Mouse (Mus musculus) CH12.LX (cell line): ENCODE measurements around the gene H1foo. TPM values are rescaled to one million over a fixed set of nuclear protein-coding genes. Genes with fewer than 3 reads are reported as not detected.

ENCODE experiments used
- DNase-seq: peaks from one replicate; pipeline ENCODE4 v3.0.0-alpha.2; 2013; ENCODE audit errors: extremely low read depth
- H3K27ac ChIP-seq: 2 replicates; pipeline ENCODE4 v1.5.1; 2012; ENCODE audit warnings: low read depth, mild to moderate bottlenecking, control low read depth, moderate library complexity; ENCODE audit not compliant: insufficient read depth
- H3K27me3 ChIP-seq: replicated peaks from 2 replicates; pipeline ENCODE3; 2012; ENCODE audit warnings: inconsistent platforms
- H3K36me3 ChIP-seq, 2 experiments: replicated peaks in 1 of 2; 2 replicates each; pipeline versions ENCODE3 to v1.6.1; 2012; ENCODE audit warnings: inconsistent platforms in 1 of 2, low read length in 1 of 2, mild to moderate bottlenecking in 1 of 2, mixed read lengths in 1 of 2, moderate library complexity in 1 of 2; ENCODE audit not compliant: control insufficient read depth in 1 of 2, insufficient read depth in 1 of 2
- H3K4me1 ChIP-seq, 2 experiments: 2 replicates each; pipeline ENCODE4 v1.6.1; 2012; ENCODE audit warnings: inconsistent platforms in 1 of 2, moderate library complexity in 1 of 2; ENCODE audit not compliant: insufficient read depth in 2 of 2, control insufficient read depth in 1 of 2
- H3K4me2 ChIP-seq: 2 replicates; pipeline ENCODE4 v1.6.1; 2012; ENCODE audit warnings: low read depth, mild to moderate bottlenecking, control low read depth; ENCODE audit not compliant: poor library complexity, insufficient read depth, severe bottlenecking
- H3K4me3 ChIP-seq, 3 experiments: fragments of 150-350 bp in 1 of 3; sonication (generic) in 1 of 3; replicated peaks in 1 of 3; 2 replicates each; pipeline versions ENCODE3 to v1.5.1; 2011 to 2012; ENCODE audit warnings: low read depth in 2 of 3, low read length in 2 of 3, mild to moderate bottlenecking in 2 of 3, moderate library complexity in 2 of 3, control low read depth in 1 of 3, improper control_type of control experiment in 1 of 3, inconsistent platforms in 1 of 3, mixed read lengths in 1 of 3; ENCODE audit not compliant: poor library complexity in 1 of 3
- H3K79me2 ChIP-seq: replicated peaks from 2 replicates; pipeline ENCODE4 v1.6.1; 2012; ENCODE audit warnings: mild to moderate bottlenecking, moderate library complexity; ENCODE audit not compliant: control insufficient read depth, poor library complexity, insufficient read depth, severe bottlenecking; ENCODE audit errors: extremely low read depth
- H3K9ac ChIP-seq: 2 replicates; pipeline ENCODE4 v1.6.1; 2012; ENCODE audit warnings: low read depth, mild to moderate bottlenecking, control low read depth, moderate library complexity; ENCODE audit not compliant: insufficient read depth
- H3K9me3 ChIP-seq: replicated peaks from 2 replicates; pipeline ENCODE3; 2012; ENCODE audit warnings: low read length, inconsistent platforms, mixed read lengths
- BHLHE40 ChIP-seq: IDR thresholded peaks from 2 replicates; pipeline ENCODE4 v1.6.1; 2011; ENCODE audit warnings: mild to moderate bottlenecking, low read depth, low read length, improper control_type of control experiment
- CHD1 ChIP-seq: IDR thresholded peaks from 2 replicates; pipeline ENCODE4 v1.6.1; 2012; ENCODE audit warnings: low read depth, low read length, improper control_type of control experiment, inconsistent platforms
- E2F4 ChIP-seq: IDR thresholded peaks from 2 replicates; pipeline ENCODE4 v1.6.1; 2011; ENCODE audit warnings: low read depth, low read length, improper control_type of control experiment; ENCODE audit not compliant: insufficient replicate concordance
- ELF1 ChIP-seq: IDR thresholded peaks from 2 replicates; pipeline ENCODE4 v1.6.1; 2014; ENCODE audit warnings: low read depth, mild to moderate bottlenecking, inconsistent platforms, low read length, improper control_type of control experiment
- ETS1 ChIP-seq: conservative IDR thresholded peaks from 2 replicates; pipeline ENCODE4 v1.6.1; 2012; ENCODE audit warnings: low read depth, mild to moderate bottlenecking, inconsistent platforms, low read length, improper control_type of control experiment, moderate library complexity
- GABPA ChIP-seq: IDR thresholded peaks from 2 replicates; pipeline ENCODE4 v1.6.1; 2012; ENCODE audit warnings: low read depth, low read length, improper control_type of control experiment, inconsistent platforms; ENCODE audit not compliant: insufficient replicate concordance
- IRF4 ChIP-seq: IDR thresholded peaks from 2 replicates; pipeline ENCODE4 v1.6.1; 2014; ENCODE audit warnings: low read depth, mild to moderate bottlenecking, inconsistent platforms, low read length, improper control_type of control experiment
- JUN ChIP-seq: IDR thresholded peaks from 2 replicates; pipeline ENCODE4 v1.6.1; 2011; ENCODE audit warnings: low read depth, mild to moderate bottlenecking, low read length, improper control_type of control experiment, moderate library complexity; ENCODE audit not compliant: insufficient read depth
- JUND ChIP-seq: conservative IDR thresholded peaks from 2 replicates; pipeline ENCODE4 v1.6.1; 2011; ENCODE audit warnings: low read depth, low read length, improper control_type of control experiment
- MAFK ChIP-seq: IDR thresholded peaks from 2 replicates; pipeline ENCODE4 v1.6.1; 2011; ENCODE audit warnings: low read length, improper control_type of control experiment; ENCODE audit not compliant: insufficient replicate concordance
- MAX ChIP-seq: IDR thresholded peaks from 2 replicates; pipeline ENCODE4 v1.6.1; 2011; ENCODE audit warnings: low read length, improper control_type of control experiment
- MAZ ChIP-seq: IDR thresholded peaks from 2 replicates; pipeline ENCODE4 v1.6.1; 2012; ENCODE audit warnings: low read depth, mild to moderate bottlenecking, inconsistent platforms, low read length, improper control_type of control experiment, moderate library complexity
- MEF2A ChIP-seq: IDR thresholded peaks from 2 replicates; pipeline ENCODE4 v1.6.1; 2014; ENCODE audit warnings: low read depth, mild to moderate bottlenecking, inconsistent platforms, low read length, improper control_type of control experiment, borderline replicate concordance
- MXI1 ChIP-seq: IDR thresholded peaks from 2 replicates; pipeline ENCODE4 v1.6.1; 2011; ENCODE audit warnings: mild to moderate bottlenecking, low read depth, low read length, improper control_type of control experiment
- NELFE ChIP-seq: IDR thresholded peaks from 2 replicates; pipeline ENCODE4 v1.6.1; 2011; ENCODE audit warnings: low read depth, low read length, improper control_type of control experiment
- NRF1 ChIP-seq: IDR thresholded peaks from 2 replicates; pipeline ENCODE4 v1.6.1; 2014; ENCODE audit warnings: low read depth, mild to moderate bottlenecking, inconsistent platforms, low read length, improper control_type of control experiment, moderate library complexity
- PAX5 ChIP-seq: IDR thresholded peaks from 2 replicates; pipeline ENCODE4 v1.6.1; 2012; ENCODE audit warnings: low read length, inconsistent platforms, mixed read lengths
- POLR2A ChIP-seq: IDR thresholded peaks from 2 replicates; pipeline ENCODE4 v1.6.1; 2011; ENCODE audit warnings: low read depth, mild to moderate bottlenecking, improper control_type of control experiment, low read length
- POLR2AphosphoS2 ChIP-seq: IDR thresholded peaks from 2 replicates; pipeline ENCODE4 v1.6.1; 2011; ENCODE audit warnings: low read depth, low read length, improper control_type of control experiment
- RCOR1 ChIP-seq: conservative IDR thresholded peaks from 2 replicates; pipeline ENCODE4 v1.6.1; 2012; ENCODE audit warnings: low read depth, mild to moderate bottlenecking, inconsistent platforms, low read length, improper control_type of control experiment
- SIN3A ChIP-seq: IDR thresholded peaks from 2 replicates; pipeline ENCODE4 v1.6.1; 2012; ENCODE audit warnings: low read length, improper control_type of control experiment, inconsistent platforms
- TBP ChIP-seq: conservative IDR thresholded peaks from 2 replicates; pipeline ENCODE4 v1.6.1; 2011; ENCODE audit warnings: low read depth, low read length, improper control_type of control experiment
- TCF12 ChIP-seq: IDR thresholded peaks from 2 replicates; pipeline ENCODE4 v1.6.1; 2014; ENCODE audit warnings: low read depth, mild to moderate bottlenecking, inconsistent platforms, low read length, improper control_type of control experiment
- USF1 ChIP-seq: IDR thresholded peaks from 2 replicates; pipeline ENCODE4 v1.6.1; 2014; ENCODE audit warnings: low read depth, mild to moderate bottlenecking, inconsistent platforms, low read length, improper control_type of control experiment
- USF2 ChIP-seq: conservative IDR thresholded peaks from 2 replicates; pipeline ENCODE4 v1.6.1; 2011; ENCODE audit warnings: low read depth, low read length, improper control_type of control experiment
- ZC3H11A ChIP-seq: IDR thresholded peaks from 2 replicates; pipeline ENCODE4 v1.6.1; 2012; ENCODE audit warnings: low read depth, mild to moderate bottlenecking, inconsistent platforms, low read length, improper control_type of control experiment
- ZKSCAN1 ChIP-seq: IDR thresholded peaks from 2 replicates; pipeline ENCODE4 v1.6.1; 2012; ENCODE audit warnings: low read depth, inconsistent platforms, low read length, improper control_type of control experiment, borderline replicate concordance
- ZMIZ1 ChIP-seq: IDR thresholded peaks from 2 replicates; pipeline ENCODE4 v1.6.1; 2012; ENCODE audit warnings: low read depth, mild to moderate bottlenecking, inconsistent platforms, low read length, improper control_type of control experiment
- ZNF384 ChIP-seq: IDR thresholded peaks from 2 replicates; pipeline ENCODE4 v1.6.1; 2012; ENCODE audit warnings: low read depth, low read length, improper control_type of control experiment, inconsistent platforms
- dilution Hi-C: fragments of 300-500 bp; cut with MboI; formaldehyde crosslinking; loops from 2 replicates; pipeline ENCODE4 v1.14.3; 2020; ENCODE audit warnings: low sequenced_read_pairs; ENCODE audit not compliant: extremely low pct_unique_long_range_greater_than_20kb, extremely low pct_ligation_motif_present
- in situ Hi-C: fragments of 300-500 bp; cut with MboI; formaldehyde crosslinking; loops from 3 replicates; pipeline ENCODE4 v1.14.3; 2019; ENCODE audit warnings: low sequenced_read_pairs, low pct_ligation_motif_present, low pct_unique_long_range_greater_than_20kb, mixed read lengths
- polyA plus RNA-seq: library from polyadenylated mRNA; unstranded; fragments of >175 nt; gene quantifications from 2 replicates; pipeline ENCODE4 v1.2.1, GENCODE M21; 2012; ENCODE audit warnings: low read depth; ENCODE audit not compliant: insufficient read length
- total RNA-seq, 2 experiments: library from RNA; depleted of rRNA; stranded (reverse); fragments of 300-350 nt in 1 of 2; fragments of >200 nt in 1 of 2; gene quantifications; 2 replicates each; pipeline ENCODE4 v1.2.3; 2012 to 2014

The H1foo gene
- total and polyA plus RNA-seq, 3 experiments: 0.77 to 1.0 (median 0.89) TPM

GRCm38 (mm10) chr6:115968086-115968485 is 23.3 kb downstream of the H1foo start:
- Histone ChIP-seq H3K9me3 (no peaks in the 10 kb centered on the region), H3K9ac (no peak overlapping the region), H3K36me3 (peaks cover 70 to 94% of the 10 kb centered on the region in 2 experiments), H3K79me2 (no peaks in the 10 kb centered on the region), H3K27ac (no peak overlapping the region)
- DNase-seq: no peak
- no peak for TF ChIP-seq USF2
- no peak for TF ChIP-seq ZC3H11A
- TF ChIP-seq PAX5: no peak
- no peak for TF ChIP-seq RCOR1
- no peak for TF ChIP-seq MXI1
- no peak for TF ChIP-seq BHLHE40
- no peak for TF ChIP-seq JUN
- TF ChIP-seq E2F4: no peak
- TF ChIP-seq JUND: no peak
- TF ChIP-seq ZMIZ1: no peak
- TF ChIP-seq POLR2A: no peak
- TF ChIP-seq NRF1: no peak
- no peak for TF ChIP-seq ZKSCAN1
- TF ChIP-seq MAX: no peak
- no peak for TF ChIP-seq MAFK
- no peak for TF ChIP-seq NELFE
- TF ChIP-seq GABPA: no peak
- no peak for TF ChIP-seq SIN3A
- TF ChIP-seq ELF1: no peak
- TF ChIP-seq MEF2A: no peak
- TF ChIP-seq, all 38 proteins: peak for 0
- in situ Hi-C loops: no loop called here
- Histone ChIP-seq H3K27me3 (no peaks in the 10 kb centered on the region), H3K4me1 (peaks cover 3 to 50% of the 10 kb centered on the region in 2 experiments; a peak in 3 of 4 replicates), H3K4me3 (no peak overlapping the region), H3K4me2 (no peak overlapping the region)
- dilution Hi-C loops: no loop called here

GRCm38 (mm10) chr6:115968700-115969099 is 24.0 kb downstream of the H1foo start:
- Histone ChIP-seq H3K4me1 (peaks cover 10 to 54% of the 10 kb centered on the region in 2 experiments), H3K27me3 (no peaks in the 10 kb centered on the region), H3K9me3 (no peaks in the 10 kb centered on the region), H3K9ac (no peak overlapping the region), H3K27ac (0 out of 2 replicates have a peak overlapping the region, but pooled peaks have one; percentile 9), H3K4me2 (no peak overlapping the region), H3K79me2 (no peaks in the 10 kb centered on the region), H3K4me3 (no peak overlapping the region), H3K36me3 (peaks cover 68 to 92% of the 10 kb centered on the region in 2 experiments)
- in situ Hi-C loops: no loop called here
- TF ChIP-seq POLR2AphosphoS2 (no peak), TBP (no peak), ETS1 (no peak), USF2 (no peak), USF1 (no peak), CHD1 (no peak), ZKSCAN1 (no peak), JUND (no peak), ZNF384 (no peak), BHLHE40 (no peak), E2F4 (no peak), GABPA (no peak), ELF1 (no peak), IRF4 (no peak), TCF12 (no peak), MAZ (no peak)
- dilution Hi-C loops: no loop called here
- DNase-seq: no peak
